Mouse (Mus musculus) stomach, embryonic 16.5 days (tissue): ENCODE data around the gene Myzap. TPM values are rescaled to one million over a fixed set of nuclear protein-coding genes. Genes with fewer than 3 reads are reported as not detected.

Source experiments
- ATAC-seq: fragments of 200-750 bp; cut with Nextera tagmentation; 2 replicates; pipeline ENCODE4 v1.8.0; 2017; ENCODE audit warnings: moderate number of reproducible peaks, moderate TSS enrichment; ENCODE audit not compliant: insufficient read depth, low FRiP score
- H3K27ac ChIP-seq: fragments of 300-500 bp; sonication (generic); 2 replicates; pipeline ENCODE4 v1.5.1; 2014; ENCODE audit warnings: low read length
- H3K27me3 ChIP-seq: fragments of 300-500 bp; sonication (generic); 2 replicates; pipeline ENCODE4 v1.6.1; 2014; ENCODE audit warnings: low read length, control low read depth, mixed read lengths; ENCODE audit not compliant: control insufficient read depth, insufficient read depth
- H3K36me3 ChIP-seq: fragments of 300-500 bp; sonication (generic); 2 replicates; pipeline ENCODE4 v1.6.1; 2014; ENCODE audit warnings: low read length; ENCODE audit not compliant: control insufficient read depth, insufficient read depth
- H3K4me1 ChIP-seq: fragments of 300-500 bp; sonication (generic); 2 replicates; pipeline ENCODE4 v1.6.1; 2014; ENCODE audit warnings: low read length, control low read depth, mixed read lengths; ENCODE audit not compliant: control insufficient read depth, insufficient read depth
- H3K4me2 ChIP-seq: fragments of 300-500 bp; sonication (generic); 2 replicates; pipeline ENCODE4 v1.6.1; 2014; ENCODE audit warnings: low read depth, low read length, mixed read lengths
- H3K4me3 ChIP-seq: fragments of 300-500 bp; sonication (generic); replicated peaks from 2 replicates; pipeline ENCODE4 v1.5.1; 2014; ENCODE audit warnings: mild to moderate bottlenecking, low read length
- H3K9ac ChIP-seq: fragments of 300-500 bp; sonication (generic); 2 replicates; pipeline ENCODE4 v1.6.1; 2014; ENCODE audit warnings: low read length
- H3K9me3 ChIP-seq: fragments of 300-500 bp; sonication (generic); replicated peaks from 2 replicates; pipeline ENCODE4 v1.6.1; 2016; ENCODE audit warnings: low read length, control low read depth; ENCODE audit not compliant: control insufficient read depth
- WGBS: fragments of 180-500 bp; shearing (Covaris S2); extraction: QIAGEN DNeasy Blood & Tissue Kit; methylation state at CpG from one replicate; pipeline ENCODE4 v1.1.7; 2014; 5-methylcytosine and 5-hydroxymethylcytosine counted together
- polyA plus RNA-seq: library from polyadenylated mRNA; unstranded; fragments of >200 nt; fragmentation: Nextera tagmentation; extraction: Ambion mirVana; gene quantifications from 2 replicates; pipeline ENCODE4 v1.2.1, GENCODE M21; 2015

Gene Myzap
- polyA plus RNA-seq, 1 experiment from 2014 or later, result 16.4 TPM

GRCm38 (mm10) chr9:71463072-71463667, 129.0 kb downstream of the Myzap start:
- no peaks in the 10 kb centered on the region for H3K36me3 ChIP-seq
- no peak overlapping the region for H3K4me2 ChIP-seq
- no peak overlapping the region for H3K4me3 ChIP-seq
- 49% methylated on average over 13 of the region's 13 CpGs for WGBS
- no peaks in the 10 kb centered on the region for H3K27me3 ChIP-seq
- no peak for ATAC-seq
- H3K9ac ChIP-seq, result no peak overlapping the region
- H3K4me1 ChIP-seq, result no peaks in the 10 kb centered on the region; the same call in 1 of the 2 replicates
- H3K27ac ChIP-seq, result no peak overlapping the region
- no peaks in the 10 kb centered on the region for H3K9me3 ChIP-seq

GRCm38 (mm10) chr9:71456738-71457137, 135.4 kb downstream of the Myzap start:
- 51% methylated on average over 4 of the region's 4 CpGs for WGBS
- no peaks in the 10 kb centered on the region for H3K27me3 ChIP-seq
- H3K4me1 ChIP-seq, result no peaks in the 10 kb centered on the region
- no peaks in the 10 kb centered on the region for H3K9me3 ChIP-seq
- no peaks in the 10 kb centered on the region for H3K36me3 ChIP-seq
- no peak overlapping the region for H3K4me3 ChIP-seq
- no peak overlapping the region for H3K27ac ChIP-seq
- no peak overlapping the region for H3K4me2 ChIP-seq
- no peak for ATAC-seq
- H3K9ac ChIP-seq, result no peak overlapping the region

Other genes with a start within 250 kb of the Myzap start
- 292 and 315 TPM in 2 replicates for gene Polr2m, start 106.4 kb downstream of the Myzap start, polyA plus RNA-seq
- 9.4 and 10.5 TPM in 2 replicates for gene Cgnl1, start 179.2 kb upstream of the Myzap start, polyA plus RNA-seq